Mouse (Mus musculus) right cerebral cortex, adult 18-20 months (tissue): ENCODE results near the gene Gsc2.
"Not testable (repeated sequence)": the region's sequence is repeated elsewhere in the genome, so short reads cannot be mapped to it uniquely, and the experiment has no call there.

Experiments
- DNase-seq: peaks from one replicate; pipeline ENCODE4 v3.0.0; 2022; ENCODE audit warnings: mixed read lengths

Gene Gsc2

GRCm38 (mm10) chr16:17914307-17915249 lies at the start of gene Gsc2:
Gsc2 (minus strand) TSS chr16:17915059.
- peak; percentile 13 for DNase-seq

GRCm38 (mm10) chr16:17962091-17962490 lies 47.2 kb upstream of the Gsc2 start:
- DNase-seq = no peak

DNA sequence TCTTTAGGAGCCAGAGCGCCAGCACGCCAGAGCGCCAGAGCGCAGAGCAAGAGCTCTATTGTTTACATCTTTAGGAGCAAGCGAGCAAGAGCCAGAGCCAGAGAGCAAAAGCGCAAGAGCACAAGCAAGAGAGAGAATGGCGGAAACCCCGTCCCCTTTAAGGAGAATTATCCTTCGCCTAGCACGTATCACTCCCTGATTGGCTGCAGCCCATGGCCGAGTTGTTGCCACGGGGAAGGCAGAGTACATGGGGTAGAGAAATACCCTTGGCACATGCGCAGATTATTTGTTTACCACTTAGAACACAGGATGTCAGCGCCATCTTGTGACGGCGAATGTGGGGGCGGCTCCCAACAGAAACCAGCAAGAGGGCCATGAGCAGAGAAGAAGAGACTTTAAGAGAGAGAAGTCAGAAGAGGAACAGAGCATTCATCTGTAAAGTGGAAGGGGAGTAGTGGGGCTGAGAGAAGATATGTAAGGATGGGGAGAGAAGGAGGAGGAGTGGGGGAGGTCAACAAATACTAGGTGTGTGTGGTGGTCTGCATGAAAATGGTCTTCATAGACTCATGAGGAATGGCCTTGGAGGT lies 41.3 kb upstream of the Gsc2 start:
- not testable (repeated sequence) for DNase-seq

DNA sequence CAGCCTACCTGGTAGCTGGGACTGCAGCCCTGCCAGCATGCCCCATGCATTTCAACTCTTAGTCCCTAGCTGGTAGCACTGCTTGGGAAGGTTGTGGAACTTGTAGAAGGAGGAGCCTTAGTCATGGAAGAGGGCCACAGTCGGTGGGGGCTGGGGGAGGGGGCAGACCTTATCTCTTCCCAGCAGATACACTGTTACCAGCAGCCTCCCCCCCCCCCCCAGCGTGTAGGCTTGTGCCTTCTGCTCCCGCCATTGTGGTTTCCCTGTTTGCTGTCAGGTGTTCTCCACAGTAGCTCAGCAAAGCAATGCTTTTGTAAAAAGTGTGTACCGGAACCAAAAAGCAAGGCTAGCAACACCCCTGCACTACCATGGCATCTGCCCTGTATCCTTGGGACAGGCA lies 36.8 kb upstream of the Gsc2 start:
- no peak for DNase-seq

GRCm38 (mm10) chr16:17950068-17950467 lies 35.2 kb upstream of the Gsc2 start:
- no peak for DNase-seq

DNA sequence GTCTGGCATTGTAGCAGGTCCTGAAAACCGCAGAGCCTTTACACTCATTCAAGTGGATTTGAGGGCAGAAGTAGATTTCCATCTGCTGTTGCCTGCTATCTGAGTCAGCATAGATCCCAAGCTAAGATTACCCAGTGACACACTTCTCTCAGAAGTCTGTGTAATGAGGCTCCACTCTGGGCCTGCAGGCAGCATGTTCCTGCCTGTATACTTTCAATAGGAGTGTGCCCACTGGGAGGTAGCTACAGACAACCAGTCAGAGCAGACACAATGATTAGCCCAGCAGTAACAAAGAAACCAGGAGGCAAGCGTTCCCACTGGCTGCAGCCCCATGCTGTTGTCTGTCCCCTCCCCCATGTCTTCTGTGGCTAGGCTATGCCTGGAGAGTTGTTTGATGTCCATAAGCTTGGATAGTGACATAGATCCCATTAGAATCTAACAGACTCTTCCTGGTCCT lies 34.6 kb upstream of the Gsc2 start:
- no peak for DNase-seq

DNA sequence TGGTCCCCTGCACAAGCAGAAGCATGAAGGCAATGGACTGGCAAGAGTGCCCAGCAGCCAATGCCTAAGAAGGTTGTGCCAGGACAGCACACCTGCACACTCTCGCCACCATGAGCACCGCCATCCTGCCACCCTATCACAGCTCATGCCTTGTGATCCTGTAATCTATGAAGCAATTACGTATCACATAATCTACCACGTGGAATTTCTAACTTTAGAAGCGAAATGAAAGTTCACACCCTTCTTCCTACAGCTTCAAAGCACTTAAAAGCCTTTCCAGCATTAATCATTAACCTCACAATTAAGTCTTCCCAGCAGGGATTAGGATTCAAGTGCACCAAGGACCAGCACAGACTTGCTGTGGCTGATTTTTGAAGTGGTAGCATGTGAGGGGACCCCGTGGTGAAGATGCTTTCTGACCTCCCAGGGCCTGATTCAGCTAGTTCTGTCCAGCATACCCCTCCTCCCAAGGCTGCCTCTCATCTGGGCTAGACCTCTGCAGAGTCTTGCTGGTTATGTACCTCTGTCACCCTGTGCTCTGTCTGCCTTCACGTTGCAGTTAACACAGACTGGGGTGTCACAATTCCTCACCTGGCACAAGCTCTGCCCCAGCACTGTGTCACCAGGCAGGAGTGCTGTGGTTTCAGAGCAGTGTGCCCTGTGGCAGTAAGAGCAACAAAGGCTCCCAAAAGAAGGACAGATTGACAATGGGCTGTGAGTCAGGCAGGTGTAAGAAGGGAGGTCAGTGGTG lies 30.4 kb upstream of the Gsc2 start:
- no peak for DNase-seq

GRCm38 (mm10) chr16:17943466-17943865 lies 28.6 kb upstream of the Gsc2 start:
- no peak for DNase-seq

GRCm38 (mm10) chr16:17939255-17939751 lies 24.4 kb upstream of the Gsc2 start:
- DNase-seq = no peak

GRCm38 (mm10) chr16:17938821-17939220 lies 24.0 kb upstream of the Gsc2 start:
- DNase-seq = peak; percentile 53

DNA sequence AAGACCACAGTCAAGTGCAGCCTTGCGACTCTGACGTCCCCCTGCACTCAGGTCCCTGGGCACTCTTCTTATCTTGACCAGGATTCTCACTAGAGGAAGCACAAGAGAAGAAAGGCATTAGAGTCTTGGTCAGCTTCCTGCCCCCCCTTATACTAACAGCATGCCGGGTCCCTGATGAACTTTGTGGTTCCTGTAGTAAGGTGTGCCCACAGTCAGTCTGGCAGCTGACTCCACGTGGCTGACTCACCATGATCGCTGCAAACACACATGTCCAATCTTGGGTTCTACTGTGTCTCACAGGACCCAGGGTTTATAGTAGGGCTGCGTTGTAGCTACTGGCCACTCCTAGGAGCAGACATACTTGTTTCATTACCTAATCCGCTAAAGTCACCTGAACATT lies 23.3 kb upstream of the Gsc2 start:
- no peak for DNase-seq

DNA sequence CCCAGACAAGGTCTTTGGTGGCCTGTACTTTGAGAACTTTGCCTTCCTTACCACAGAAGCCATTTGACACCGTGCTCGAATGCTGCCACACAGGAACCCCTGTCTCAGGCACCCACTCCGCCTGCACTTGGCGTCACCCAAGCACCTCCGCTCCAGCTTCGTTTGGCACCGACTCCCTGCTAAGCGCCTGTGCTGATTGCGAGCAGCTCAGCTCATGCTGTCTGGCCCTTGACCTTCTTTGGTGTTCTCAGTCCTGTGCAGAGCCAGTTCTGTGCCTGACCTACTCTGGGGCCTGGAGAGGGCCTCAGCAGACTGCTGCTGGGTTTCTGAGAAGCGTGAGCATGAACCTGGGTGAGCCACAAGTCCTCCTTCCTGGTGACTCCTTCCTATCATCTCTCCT lies 21.9 kb upstream of the Gsc2 start:
- DNase-seq = no peak

DNA sequence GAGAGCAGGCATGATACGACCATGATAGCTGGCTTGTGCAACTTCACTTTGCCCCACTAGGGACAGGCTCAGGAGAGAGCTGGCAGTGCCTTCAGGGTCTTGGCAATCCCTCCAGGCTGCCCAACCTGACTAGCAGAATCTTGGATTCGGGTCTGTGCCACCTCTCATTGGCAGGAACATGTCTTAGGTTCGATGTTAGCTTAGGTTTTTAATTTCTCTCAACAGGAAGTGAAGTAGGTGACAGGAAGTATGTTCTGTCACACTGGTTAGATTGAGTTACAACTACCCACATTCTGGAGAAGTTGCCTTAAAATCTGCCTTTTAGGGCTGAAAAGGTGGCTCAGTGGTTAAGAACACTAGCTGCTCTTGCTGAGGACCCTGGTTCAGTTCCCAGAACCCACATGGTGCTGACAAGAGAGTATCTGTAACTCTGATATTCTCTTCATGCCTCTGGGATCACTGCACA lies 19.6 kb upstream of the Gsc2 start:
- DNase-seq = no peak

- no peak for DNase-seq
Measured at GRCm38 (mm10) chr16:17933594-17934444, 19.0 kb upstream of the Gsc2 start.

- no peak for DNase-seq
Measured at GRCm38 (mm10) chr16:17931906-17932460, 17.1 kb upstream of the Gsc2 start.

GRCm38 (mm10) chr16:17929631-17930030 lies 14.8 kb upstream of the Gsc2 start:
- DNase-seq = no peak

DNA sequence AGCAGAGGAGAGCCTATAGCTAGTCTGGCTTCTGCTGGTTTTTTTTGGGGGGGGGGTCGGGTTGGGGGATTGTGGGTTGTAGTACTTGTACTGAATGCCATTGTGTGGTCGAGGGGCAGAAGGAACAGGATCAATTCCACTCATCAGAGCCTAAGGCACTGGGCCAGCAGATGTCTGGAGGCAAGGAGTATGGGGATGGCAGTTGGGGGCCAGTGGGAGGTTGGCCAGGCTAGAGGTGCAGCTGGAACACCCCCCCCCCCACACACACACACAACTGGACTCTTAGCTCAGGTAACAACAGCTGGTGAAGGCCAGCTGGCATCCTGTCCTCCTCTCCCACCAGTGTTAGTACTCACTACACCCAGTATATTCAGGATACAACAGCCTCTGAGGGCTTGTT lies 14.4 kb upstream of the Gsc2 start:
- no peak for DNase-seq

GRCm38 (mm10) chr16:17928627-17929104 lies 13.8 kb upstream of the Gsc2 start:
- DNase-seq = peak; percentile 46

GRCm38 (mm10) chr16:17928087-17928580 lies 13.3 kb upstream of the Gsc2 start, which contains the start of gene Slc25a1:
Slc25a1 (minus strand) TSS chr16:17928219.
- peak; percentile 88 for DNase-seq

DNA sequence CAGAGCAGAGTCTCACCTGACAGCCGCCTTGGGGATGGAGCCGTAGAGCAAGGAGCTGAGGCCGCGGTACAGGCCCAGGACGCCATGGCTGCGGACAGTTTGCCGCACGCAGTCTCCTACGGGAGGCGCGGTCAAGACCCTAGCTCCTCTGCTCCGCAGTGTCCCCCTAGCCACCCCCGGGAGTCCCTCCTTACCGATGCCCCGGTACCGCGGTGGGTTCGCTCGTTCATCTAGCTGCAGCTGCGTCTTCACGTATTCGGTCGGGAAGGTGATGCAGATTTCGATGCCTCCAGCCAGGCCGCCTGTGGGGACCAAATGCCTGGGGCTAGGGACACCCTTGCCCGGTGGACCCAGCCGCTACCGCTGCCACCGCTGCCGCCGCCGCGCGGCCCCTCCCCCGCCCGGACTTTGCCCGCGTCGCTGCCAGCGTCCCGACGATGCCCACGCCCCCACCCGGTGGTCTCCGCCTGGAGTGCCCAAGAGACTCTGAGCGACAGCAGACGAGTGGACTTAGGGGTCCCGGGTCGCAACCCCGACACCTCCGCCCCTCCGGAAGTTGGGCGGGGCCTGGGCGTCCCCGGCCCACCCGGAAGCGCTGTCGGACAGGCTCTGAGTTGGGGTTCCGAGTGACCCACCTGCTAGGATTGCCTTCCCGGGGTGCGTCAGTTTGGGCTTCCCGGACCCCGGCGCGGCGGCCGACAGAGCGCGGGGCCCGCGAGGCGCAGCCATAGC lies 12.7 kb upstream of the Gsc2 start:
- DNase-seq = peak; percentile 26

DNA sequence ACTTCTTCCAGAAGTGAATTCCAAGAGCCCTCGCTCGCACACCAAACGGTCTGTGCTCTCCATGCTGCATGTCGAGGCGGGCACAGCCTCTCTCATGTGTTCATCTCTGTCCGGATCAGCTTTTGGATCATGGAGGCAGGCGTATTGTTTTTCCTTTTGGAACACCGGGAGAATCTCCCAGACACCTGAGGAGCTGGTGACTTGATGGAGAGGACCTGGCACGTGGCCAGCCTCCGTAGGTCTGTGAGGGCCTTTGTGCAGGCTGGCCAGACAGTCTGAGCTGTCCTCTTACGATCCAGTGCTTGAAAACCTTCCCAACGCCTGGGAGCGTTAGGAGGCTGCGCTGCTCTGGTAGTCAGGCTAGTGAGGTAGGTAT lies 7.3 kb upstream of the Gsc2 start:
- DNase-seq = peak; percentile 18
